Mouse (Mus musculus): ENCODE measurements at regions not wholly inside any gene's neighbourhood (a gene's known extent, or its start where the extent isn't known, plus 50 kb on each side); places are given as distances from the start of the nearest gene placed in this dataset.

GRCm38 (mm10) chr10:70766450-70766849 lies 110.7 kb upstream of the Phyhipl start:
- Histone ChIP-seq H3K27me3 (ENCODE audit: control insufficient read depth, insufficient read depth, insufficient read length) (no peaks in the 10 kb centered on the region), H3K4me3 (no peak overlapping the region), H3K4me2 (ENCODE audit: low read depth) (peak overlapping the region; percentile 46), H3K79me2 (ENCODE audit: control insufficient read depth, insufficient read depth) (no peaks in the 10 kb centered on the region), H3ac (ENCODE audit: control insufficient read depth, insufficient read length) (no peak overlapping the region), H3K36me3 (ENCODE audit: control insufficient read depth, insufficient read depth) (no peaks in the 10 kb centered on the region)
- no peak for TF ChIP-seq TCF3 (IDR thresholded peaks at IDR 0.05; ENCODE audit: insufficient read length, low read depth)
- peak in 1 of 3 experiments; percentile 12 for TF ChIP-seq MYOG (IDR thresholded peaks at IDR 0.05; ENCODE audit: control insufficient read depth in 1 of 3, insufficient read depth in 1 of 3, insufficient read length in 2 of 3, low read depth in 2 of 3)
- no peak for TF ChIP-seq POLR2AphosphoS2 (IDR thresholded peaks at IDR 0.05; ENCODE audit: insufficient read length, low read depth)
- no peak for TF ChIP-seq TCF12 (IDR thresholded peaks at IDR 0.05; ENCODE audit: insufficient read depth, poor library complexity, severe bottlenecking)
- TF ChIP-seq MAX (IDR thresholded peaks at IDR 0.05; ENCODE audit: low read depth): no peak
- no peak for TF ChIP-seq POLR2A (IDR thresholded peaks at IDR 0.05; ENCODE audit: insufficient read length, low read depth)
- TF ChIP-seq REST (IDR thresholded peaks at IDR 0.05; ENCODE audit: insufficient read depth, insufficient read length): no peak
- TF ChIP-seq MYOD1 (IDR thresholded peaks at IDR 0.05; ENCODE audit: control insufficient read depth in 1 of 3, insufficient read length in 2 of 3, low read depth in 2 of 3): no peak

GRCm38 (mm10) chr10:70763206-70763605 lies 107.4 kb upstream of the Phyhipl start:
- H3K4me2 ChIP-seq (ENCODE audit: low read depth): no peak overlapping the region
- no peak overlapping the region for H3K4me3 ChIP-seq
- no peaks in the 10 kb centered on the region for H3K27me3 ChIP-seq (ENCODE audit: control insufficient read depth, insufficient read depth, insufficient read length)
- H3ac ChIP-seq (ENCODE audit: control insufficient read depth, insufficient read length): no peak overlapping the region
- no peak for TF ChIP-seq SRF (IDR thresholded peaks at IDR 0.05; ENCODE audit: control insufficient read depth, insufficient read length, low read depth)
- no peak for TF ChIP-seq REST (IDR thresholded peaks at IDR 0.05; ENCODE audit: insufficient read depth, insufficient read length)
- no peak for TF ChIP-seq MYOG (IDR thresholded peaks at IDR 0.05; ENCODE audit: control insufficient read depth in 1 of 3, insufficient read depth in 1 of 3, insufficient read length in 2 of 3, low read depth in 2 of 3)
- TF ChIP-seq MAX (IDR thresholded peaks at IDR 0.05; ENCODE audit: low read depth): no peak
- TF ChIP-seq TCF12 (IDR thresholded peaks at IDR 0.05; ENCODE audit: insufficient read depth, poor library complexity, severe bottlenecking): no peak
- no peak for TF ChIP-seq TCF3 (IDR thresholded peaks at IDR 0.05; ENCODE audit: insufficient read length, low read depth)
- no peak for TF ChIP-seq POLR2AphosphoS2 (IDR thresholded peaks at IDR 0.05; ENCODE audit: insufficient read length, low read depth)
- H3K36me3 ChIP-seq (ENCODE audit: control insufficient read depth, insufficient read depth): no peaks in the 10 kb centered on the region
- no peaks in the 10 kb centered on the region for H3K79me2 ChIP-seq (ENCODE audit: control insufficient read depth, insufficient read depth)

- Histone ChIP-seq H3K79me2 (ENCODE audit: control insufficient read depth, insufficient read depth) (no peaks in the 10 kb centered on the region), H3K36me3 (ENCODE audit: control insufficient read depth, insufficient read depth) (no peaks in the 10 kb centered on the region), H3ac (ENCODE audit: control insufficient read depth, insufficient read length) (no peak overlapping the region), H3K4me2 (ENCODE audit: low read depth) (no peak overlapping the region), H3K4me3 (no peak overlapping the region), H3K27me3 (ENCODE audit: control insufficient read depth, insufficient read depth, insufficient read length) (no peaks in the 10 kb centered on the region)
- no peak for TF ChIP-seq POLR2A (IDR thresholded peaks at IDR 0.05; ENCODE audit: insufficient read length, low read depth)
- TF ChIP-seq TCF3 (IDR thresholded peaks at IDR 0.05; ENCODE audit: insufficient read length, low read depth): no peak
- no peak for TF ChIP-seq REST (IDR thresholded peaks at IDR 0.05; ENCODE audit: insufficient read depth, insufficient read length)
- TF ChIP-seq SRF (IDR thresholded peaks at IDR 0.05; ENCODE audit: control insufficient read depth, insufficient read length, low read depth): no peak
- TF ChIP-seq MAX (IDR thresholded peaks at IDR 0.05; ENCODE audit: low read depth): no peak
- no peak for TF ChIP-seq MYOG (IDR thresholded peaks at IDR 0.05; ENCODE audit: control insufficient read depth in 1 of 3, insufficient read depth in 1 of 3, insufficient read length in 2 of 3, low read depth in 2 of 3)
- no peak for TF ChIP-seq POLR2AphosphoS2 (IDR thresholded peaks at IDR 0.05; ENCODE audit: insufficient read length, low read depth)
- TF ChIP-seq USF1 (IDR thresholded peaks at IDR 0.05; ENCODE audit: low read depth): no peak
- TF ChIP-seq TCF12 (IDR thresholded peaks at IDR 0.05; ENCODE audit: insufficient read depth, poor library complexity, severe bottlenecking): no peak
- no peak for TF ChIP-seq CEBPB (IDR thresholded peaks at IDR 0.05; ENCODE audit: insufficient read depth, poor library complexity, severe bottlenecking)
- no peak for TF ChIP-seq E2F4 (IDR thresholded peaks at IDR 0.05; ENCODE audit: insufficient read depth)
These were observed 103.9 kb upstream of the Phyhipl start for GRCm38 (mm10) chr10:70759686-70760085.

GRCm38 (mm10) chr10:70751771-70752170 lies 96.0 kb upstream of the Phyhipl start:
- no peak overlapping the region for H3ac ChIP-seq (ENCODE audit: control insufficient read depth, insufficient read length)
- H3K36me3 ChIP-seq (ENCODE audit: control insufficient read depth, insufficient read depth): no peaks in the 10 kb centered on the region
- no peaks in the 10 kb centered on the region for H3K27me3 ChIP-seq (ENCODE audit: control insufficient read depth, insufficient read depth, insufficient read length)
- H3K4me2 ChIP-seq (ENCODE audit: low read depth): no peak overlapping the region
- H3K79me2 ChIP-seq (ENCODE audit: control insufficient read depth, insufficient read depth): no peaks in the 10 kb centered on the region
- no peak overlapping the region for H3K4me3 ChIP-seq
- no peak for TF ChIP-seq TCF3 (IDR thresholded peaks at IDR 0.05; ENCODE audit: insufficient read length, low read depth)

- TF ChIP-seq POLR2A (IDR thresholded peaks at IDR 0.05; ENCODE audit: insufficient read length, low read depth) (no peak), TCF3 (IDR thresholded peaks at IDR 0.05; ENCODE audit: insufficient read length, low read depth) (no peak), CEBPB (IDR thresholded peaks at IDR 0.05; ENCODE audit: insufficient read depth, poor library complexity, severe bottlenecking) (no peak), MAX (IDR thresholded peaks at IDR 0.05; ENCODE audit: low read depth) (no peak), TCF12 (IDR thresholded peaks at IDR 0.05; ENCODE audit: insufficient read depth, poor library complexity, severe bottlenecking) (no peak), E2F4 (IDR thresholded peaks at IDR 0.05; ENCODE audit: insufficient read depth) (no peak), POLR2AphosphoS2 (IDR thresholded peaks at IDR 0.05; ENCODE audit: insufficient read length, low read depth) (no peak), SRF (IDR thresholded peaks at IDR 0.05; ENCODE audit: control insufficient read depth, insufficient read length, low read depth) (no peak), MYOD1 (IDR thresholded peaks at IDR 0.05; ENCODE audit: control insufficient read depth in 1 of 3, insufficient read length in 2 of 3, low read depth in 2 of 3) (no peak), MYOG (IDR thresholded peaks at IDR 0.05; ENCODE audit: control insufficient read depth in 1 of 3, insufficient read depth in 1 of 3, insufficient read length in 2 of 3, low read depth in 2 of 3) (no peak), USF1 (IDR thresholded peaks at IDR 0.05; ENCODE audit: low read depth) (no peak), REST (IDR thresholded peaks at IDR 0.05; ENCODE audit: insufficient read depth, insufficient read length) (no peak)
- Histone ChIP-seq H3K4me2 (ENCODE audit: low read depth) (no peak overlapping the region), H3K27me3 (ENCODE audit: control insufficient read depth, insufficient read depth, insufficient read length) (no peaks in the 10 kb centered on the region), H3K4me3 (no peak overlapping the region), H3K79me2 (ENCODE audit: control insufficient read depth, insufficient read depth) (no peaks in the 10 kb centered on the region), H3ac (ENCODE audit: control insufficient read depth, insufficient read length) (no peak overlapping the region), H3K36me3 (ENCODE audit: control insufficient read depth, insufficient read depth) (no peaks in the 10 kb centered on the region)
These were observed 94.8 kb upstream of the Phyhipl start for GRCm38 (mm10) chr10:70750356-70751145.
